Mouse (Mus musculus) megakaryocyte progenitor cell, adult 5-6 weeks (primary cell): Measurements from ENCODE around the gene Ntn4. TPM values are rescaled to one million over a fixed set of nuclear protein-coding genes. Genes with fewer than 3 reads are reported as not detected.

Experiments
- ATAC-seq: replicated peaks from 2 replicates; pipeline ENCODE4 v1.8.0; 2016; ENCODE audit warnings: mild to moderate bottlenecking, moderate TSS enrichment, inconsistent platforms; ENCODE audit not compliant: poor library complexity
- total RNA-seq, 2 experiments: library from RNA; stranded (forward) in 1 of 2; stranded (reverse) in 1 of 2; fragments of 157-497, 149-512 nt in 1 of 2; fragments of 200-1000 nt in 1 of 2; gene quantifications; 2 replicates each; pipeline versions ENCODE4 v1.2.3 to v1.2.4; 2015 to 2017

The Ntn4 gene
- total RNA-seq, 2 experiments from 2014 or later = 1.1 to 1.2 TPM

DNA sequence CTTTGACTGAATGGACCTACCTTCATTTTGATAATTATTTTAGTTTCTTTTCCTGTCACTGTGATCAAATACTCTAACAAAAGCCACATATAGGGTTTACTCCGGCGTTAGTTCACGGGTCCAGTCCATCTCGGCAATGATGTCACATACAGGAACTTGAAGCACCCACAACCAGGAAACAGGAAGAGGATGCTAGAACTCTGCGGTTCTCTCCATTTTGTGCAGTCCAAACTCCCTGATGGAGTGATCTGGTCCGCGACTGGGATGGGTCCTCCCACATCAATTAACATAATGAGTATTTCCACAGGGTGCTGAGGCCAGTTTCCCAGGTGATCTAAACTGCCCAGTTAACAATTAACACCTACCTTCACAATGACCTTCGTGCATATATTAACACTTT is 69.1 kb downstream of the Ntn4 start:
- ATAC-seq = peak; percentile 48; the same call in 1 of the 2 replicates

DNA sequence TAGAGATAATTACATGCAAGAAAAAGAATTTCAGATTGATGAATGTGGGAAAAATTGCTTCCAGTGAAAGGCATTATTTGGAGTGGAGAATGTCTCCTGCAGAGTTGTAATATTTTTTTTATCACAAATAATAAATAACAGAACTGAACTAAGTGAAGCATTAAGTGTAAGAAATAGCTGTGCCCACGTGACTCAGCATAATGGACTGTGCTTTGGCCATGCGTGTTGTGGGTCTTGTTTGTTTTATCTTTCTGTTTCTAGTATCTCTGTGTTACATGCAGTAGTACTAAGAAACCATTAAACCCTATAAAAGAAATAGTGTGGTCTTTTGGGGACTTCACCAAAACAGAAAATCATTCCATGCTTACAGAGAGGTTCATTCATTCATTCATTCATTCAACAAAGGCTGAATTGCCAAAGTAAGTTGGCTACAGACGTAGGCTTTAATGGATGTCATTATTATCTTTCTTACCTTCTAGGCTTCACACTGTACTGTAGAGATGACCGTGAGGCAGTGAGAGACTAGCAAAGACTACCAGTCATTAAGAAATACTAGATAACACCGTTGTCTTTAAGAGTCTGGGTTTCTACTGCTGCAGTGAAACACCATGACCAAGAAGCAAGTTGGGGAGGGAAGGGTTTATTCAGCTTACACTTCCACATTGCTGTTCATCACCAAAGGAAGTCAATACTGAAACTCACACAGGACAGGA is 81.3 kb downstream of the Ntn4 start:
- peak; percentile 49; the same call in 1 of the 2 replicates for ATAC-seq

DNA sequence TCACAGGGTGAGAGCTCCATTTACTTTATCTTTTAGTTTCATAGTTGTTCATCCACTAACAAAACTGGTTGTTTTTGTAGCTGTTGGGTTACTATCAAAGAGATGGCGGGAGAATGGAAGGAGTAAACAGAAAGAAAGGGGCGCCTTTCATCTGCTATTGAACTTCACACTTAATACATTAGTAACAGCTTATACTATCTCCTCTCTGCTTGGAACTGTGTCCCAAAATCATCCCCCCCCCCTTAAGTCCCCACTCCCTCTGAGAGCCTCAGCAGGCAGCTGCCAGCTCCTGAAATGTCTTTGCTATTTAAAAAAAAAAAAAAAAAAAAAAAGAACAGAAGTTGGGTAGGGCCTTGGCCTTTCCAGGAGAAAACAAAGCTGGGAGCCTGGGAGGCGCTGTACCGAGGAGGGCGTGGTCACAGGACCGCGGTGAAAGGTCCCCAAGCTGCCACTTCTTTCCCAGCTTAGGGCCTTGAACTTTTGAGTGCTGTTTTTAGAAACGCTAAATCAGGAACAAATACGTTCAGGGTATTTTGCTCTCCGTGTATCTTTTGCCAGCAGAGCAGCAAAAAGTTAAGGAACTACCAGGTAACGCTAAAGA is 83.6 kb downstream of the Ntn4 start:
- ATAC-seq = peak; percentile 65; the same call in 1 of the 2 replicates

DNA sequence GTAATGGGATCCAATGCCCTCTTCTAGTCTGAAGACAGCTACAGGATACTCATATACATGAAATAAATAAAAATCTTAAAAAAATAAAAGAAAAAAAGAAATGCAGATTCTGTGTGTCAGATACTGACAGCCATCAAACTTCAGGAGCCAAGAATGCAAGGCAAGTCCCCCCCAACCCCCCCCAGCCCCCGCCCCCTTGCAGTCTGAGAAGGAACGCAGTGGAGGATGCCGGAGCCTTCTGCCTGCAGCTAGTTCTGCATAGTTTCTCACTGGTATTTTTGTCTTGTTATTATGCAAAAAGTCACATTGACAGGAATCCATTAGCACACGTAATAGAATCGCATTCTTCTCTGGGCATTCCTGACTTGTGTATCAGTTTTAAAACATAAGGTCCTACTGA is 87.7 kb downstream of the Ntn4 start:
- no peak for ATAC-seq

DNA sequence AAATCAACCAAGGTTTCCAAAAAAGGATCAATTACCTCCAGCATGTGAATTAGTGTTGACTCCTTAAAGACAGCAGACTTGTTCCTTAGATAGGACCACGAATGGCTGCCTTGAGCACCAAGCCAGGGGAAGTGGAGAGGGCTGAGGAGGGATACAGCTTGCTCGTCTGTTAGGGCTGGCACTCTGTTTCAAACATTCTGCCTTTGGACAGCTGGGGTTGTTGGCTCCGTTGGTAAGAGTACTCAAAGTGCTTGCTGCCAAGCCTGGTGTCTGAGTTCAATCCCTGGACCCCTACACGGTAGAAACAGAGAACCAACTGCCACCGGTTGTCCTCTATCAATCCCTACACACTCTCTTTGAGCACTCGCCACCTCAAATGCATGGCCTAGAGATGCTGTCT is 90.0 kb downstream of the Ntn4 start:
- ATAC-seq = no peak

DNA sequence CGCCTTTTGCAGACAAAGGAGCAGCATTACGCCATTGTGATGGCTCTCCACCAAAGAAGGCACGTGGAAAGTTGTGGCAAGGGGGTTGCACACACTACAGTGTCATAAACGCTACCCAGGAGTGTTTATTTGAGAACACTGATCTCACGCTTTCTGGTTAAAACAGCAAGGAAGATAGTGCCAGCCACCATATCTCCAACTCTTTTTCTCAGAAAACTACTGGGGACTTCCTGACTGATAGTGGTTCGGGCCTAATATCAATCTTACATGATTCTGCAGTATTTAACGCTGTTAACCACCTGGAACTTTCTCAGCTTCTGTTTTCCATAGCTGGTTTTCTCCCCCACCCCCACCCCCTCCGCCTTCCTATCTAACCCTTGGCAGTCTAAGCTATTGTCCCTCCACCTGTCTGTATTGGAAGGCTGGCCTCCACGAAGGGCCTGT is 90.8 kb downstream of the Ntn4 start:
- peak; percentile 90 for ATAC-seq

DNA sequence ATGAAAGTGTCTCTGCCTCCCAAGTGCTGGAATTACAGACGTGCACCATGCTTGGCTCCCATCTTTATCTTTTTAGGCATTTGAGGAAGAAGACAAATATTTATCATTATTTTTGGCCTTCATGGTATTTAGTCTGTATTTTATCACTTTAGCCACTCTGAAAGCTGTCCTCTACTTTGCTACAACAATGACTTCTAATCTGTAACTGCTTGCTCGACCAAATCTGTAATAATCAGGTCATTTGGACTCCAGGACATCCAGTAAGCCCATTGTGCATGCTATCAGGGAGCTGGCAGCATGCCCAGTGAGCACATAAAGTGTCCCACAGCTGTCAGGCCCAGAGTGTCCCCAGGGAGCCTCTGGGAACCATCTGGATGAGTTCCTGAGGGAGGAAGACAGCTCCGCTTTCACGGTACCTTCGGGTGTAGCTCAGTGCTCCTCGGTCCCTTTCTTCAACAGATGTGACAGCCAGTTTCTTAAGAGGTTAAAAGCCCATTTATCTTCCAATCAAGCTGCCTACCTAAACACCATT is 95.7 kb downstream of the Ntn4 start:
- ATAC-seq = no peak

DNA sequence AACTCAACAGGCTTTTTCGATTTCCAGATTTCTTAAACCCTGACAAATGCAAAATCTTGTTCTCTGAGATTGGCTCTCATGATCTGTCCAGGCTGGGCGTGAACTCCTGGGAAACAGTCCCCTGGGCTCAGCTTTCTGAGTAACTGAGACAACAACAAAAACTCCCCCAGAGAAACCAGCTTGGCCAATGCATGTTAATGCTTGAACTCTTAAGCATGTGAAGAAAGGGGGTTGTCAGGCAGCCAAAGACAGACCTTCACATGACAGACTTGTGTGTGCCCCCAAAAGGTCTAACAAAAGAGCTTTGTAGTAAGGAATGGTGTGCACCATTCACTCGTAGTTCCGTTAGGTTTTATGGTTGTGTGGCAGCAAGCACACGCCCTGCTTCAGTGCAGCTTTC is 96.6 kb downstream of the Ntn4 start:
- no peak for ATAC-seq

DNA sequence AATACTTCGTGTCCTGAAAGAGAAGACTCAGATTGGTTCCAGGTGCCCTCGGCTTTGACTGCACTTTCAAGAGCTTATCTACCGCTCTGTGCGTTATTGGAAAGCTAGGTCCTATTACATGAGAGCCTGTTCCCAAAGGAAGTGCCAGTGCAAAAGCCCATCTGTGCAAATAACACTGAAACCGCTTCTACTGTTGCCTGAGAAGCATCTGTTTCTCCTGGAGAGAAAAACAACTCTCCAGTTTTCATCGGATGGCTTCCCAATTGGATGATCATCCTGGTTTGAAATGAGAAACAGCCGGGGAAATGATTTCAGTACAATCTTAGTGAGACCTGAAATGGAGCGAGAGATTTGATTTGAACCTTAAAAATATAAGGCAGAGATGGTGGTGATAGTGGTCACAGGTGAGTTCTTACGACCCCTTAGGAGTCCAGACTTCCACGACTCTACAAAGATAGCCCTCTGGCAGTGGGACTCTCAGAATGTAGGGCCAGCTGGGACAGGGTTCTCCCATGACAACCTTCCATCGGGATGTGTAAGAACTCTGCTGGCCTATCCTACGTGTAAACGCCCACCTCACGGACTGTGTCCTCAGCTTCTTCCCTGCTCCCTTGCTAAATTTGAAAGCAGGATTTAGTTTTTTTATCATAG is 101.1 kb downstream of the Ntn4 start:
- no peak for ATAC-seq

DNA sequence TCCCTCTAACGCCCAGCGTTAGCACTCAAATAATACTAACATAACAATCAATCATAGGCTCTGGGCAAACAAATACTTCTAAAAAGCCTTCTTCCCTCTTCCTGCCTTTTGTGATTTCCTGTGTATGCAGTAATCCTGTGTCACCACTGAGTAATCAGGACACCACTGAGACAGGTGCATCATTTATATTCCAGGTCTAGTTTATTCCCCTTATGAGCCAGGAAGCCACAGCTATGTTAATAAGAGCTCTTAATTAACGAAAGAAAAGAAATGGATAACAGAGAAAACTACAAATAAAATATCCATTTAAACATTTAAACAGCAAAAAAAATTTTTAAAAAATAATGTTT is 101.6 kb downstream of the Ntn4 start:
- no peak for ATAC-seq

DNA sequence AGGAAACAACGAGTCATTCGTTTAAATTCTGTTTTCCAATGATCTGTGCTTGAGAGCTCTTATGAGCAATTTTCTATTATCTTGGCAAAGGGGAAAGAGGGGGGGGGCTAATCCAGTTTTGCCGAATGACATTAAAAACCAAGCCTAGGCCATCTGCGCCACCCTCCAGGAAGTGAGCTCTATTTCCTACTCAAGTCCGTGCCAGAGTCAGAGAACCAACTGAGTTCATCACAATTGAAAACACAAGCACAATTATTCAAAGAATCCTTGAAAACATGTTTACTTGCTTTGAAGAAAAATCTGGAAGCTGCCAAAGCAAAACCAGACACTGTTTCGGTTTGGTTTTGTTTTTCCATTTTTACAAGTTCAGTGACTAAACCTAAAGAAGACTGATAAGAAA is 102.1 kb downstream of the Ntn4 start:
- peak; percentile 44; the same call in 1 of the 2 replicates for ATAC-seq

DNA sequence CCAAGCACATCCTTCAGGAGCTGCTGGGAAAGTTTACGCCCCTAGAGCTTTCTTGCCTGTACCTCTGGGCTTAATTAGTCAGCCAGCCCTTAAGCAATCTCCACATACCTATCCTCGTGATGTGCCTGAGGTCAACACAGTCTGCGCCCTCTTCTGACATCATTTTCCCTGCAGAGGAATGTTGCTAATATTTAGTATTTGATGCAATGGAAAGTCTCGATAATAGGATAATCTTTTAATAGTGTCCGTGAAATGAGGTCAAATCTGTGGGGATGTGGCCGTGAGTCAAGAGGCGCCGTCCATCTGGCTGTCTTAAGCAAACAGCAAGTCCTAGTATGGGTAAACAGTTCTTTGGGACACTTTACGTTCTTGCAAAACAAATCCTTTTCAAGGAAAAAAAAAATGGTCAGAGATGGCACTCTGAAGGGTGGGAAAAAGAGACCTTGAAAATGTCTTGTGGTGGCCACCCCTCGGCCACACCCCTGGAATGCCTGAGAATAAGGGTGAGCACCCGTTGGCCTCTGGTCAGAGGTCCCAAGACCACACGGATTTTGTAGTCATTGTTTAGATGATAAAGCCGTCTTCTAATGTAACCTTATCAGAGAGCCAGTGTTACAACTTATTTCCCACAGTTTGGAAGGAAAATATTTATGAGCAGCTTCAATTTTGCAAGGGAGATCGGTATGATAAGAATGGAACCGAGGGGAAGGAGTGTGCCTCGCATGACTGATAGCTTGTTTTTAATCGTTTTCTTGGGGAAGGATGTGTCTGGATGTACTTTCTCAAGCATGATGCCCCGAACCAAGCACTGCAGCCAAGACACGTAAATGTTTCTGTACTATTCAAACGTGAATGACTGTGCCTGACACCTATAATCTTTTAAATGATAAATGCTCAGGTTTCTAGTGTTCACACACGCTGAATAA is 109.0 kb downstream of the Ntn4 start:
- ATAC-seq = peak; percentile 52

DNA sequence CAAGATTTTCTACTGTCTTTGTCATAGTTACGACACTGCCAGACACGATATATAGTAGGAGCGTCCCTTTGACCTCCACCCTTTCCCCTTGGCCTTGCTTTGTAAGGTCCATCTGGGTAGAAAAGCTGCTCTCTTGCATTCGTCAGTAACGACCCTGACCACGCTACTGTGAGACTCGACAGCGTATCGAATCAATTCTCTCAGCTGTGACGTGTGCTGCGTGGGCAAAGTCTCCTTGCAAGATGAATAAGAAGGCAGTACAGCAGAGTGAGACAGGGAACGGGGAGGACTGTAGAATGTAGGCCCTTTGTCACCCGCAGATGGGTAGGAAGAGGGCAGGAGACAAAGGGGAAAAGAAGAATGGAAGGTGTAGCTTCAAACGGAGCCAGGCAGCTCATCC is 110.8 kb downstream of the Ntn4 start:
- no peak for ATAC-seq

DNA sequence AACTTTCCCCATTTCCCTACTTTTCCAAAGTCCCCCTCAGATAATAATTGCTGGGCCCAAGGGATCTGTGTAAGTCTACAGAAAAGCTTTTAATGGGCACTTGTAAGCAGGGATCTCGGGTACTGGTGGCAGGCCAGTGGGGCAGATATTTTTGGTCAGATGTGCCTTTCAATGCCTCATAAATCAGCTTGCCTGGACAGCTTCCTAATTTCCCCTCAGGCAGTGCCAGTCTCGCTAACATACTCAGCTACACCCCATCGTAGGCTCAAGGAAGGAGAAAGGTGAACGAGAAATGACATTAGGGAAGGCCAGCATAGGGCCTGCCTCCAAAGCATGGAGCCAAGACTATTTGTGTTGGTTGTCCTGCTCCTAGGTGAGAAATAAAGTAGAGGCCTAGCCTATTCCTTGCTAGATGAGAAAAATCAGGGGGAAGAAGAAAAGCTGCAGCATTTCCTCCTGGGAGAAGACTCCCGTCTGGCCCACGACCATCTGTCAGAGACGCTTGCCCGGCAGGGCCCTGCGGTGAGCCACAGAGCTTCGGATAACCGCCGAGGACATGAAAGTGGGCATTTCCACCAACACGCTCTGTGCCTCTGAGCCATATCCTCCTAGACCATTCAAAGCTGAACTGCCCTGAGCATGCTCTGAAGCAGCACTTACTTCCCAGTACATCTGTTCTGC is 113.4 kb downstream of the Ntn4 start:
- peak; percentile 32; the same call in 1 of the 2 replicates for ATAC-seq

DNA sequence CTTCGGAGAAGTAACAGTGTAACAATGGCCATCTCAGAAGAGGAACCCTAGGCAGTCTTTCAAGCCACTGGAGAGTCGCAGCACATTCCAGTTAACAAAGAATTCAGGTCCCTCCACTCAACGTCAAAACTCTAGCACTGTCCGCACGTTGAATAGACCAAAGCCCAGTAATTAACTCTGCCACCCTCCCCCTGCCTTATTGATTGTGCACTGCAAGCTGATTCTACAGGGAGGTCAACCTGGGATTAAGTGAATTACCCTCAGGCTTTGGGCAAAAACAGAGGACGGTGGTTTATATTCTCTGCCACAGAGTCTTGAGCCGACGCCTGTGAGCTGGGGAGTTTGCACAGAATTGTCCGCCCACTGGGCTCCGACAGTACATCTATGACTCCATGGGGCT is 115.7 kb downstream of the Ntn4 start:
- no peak for ATAC-seq

DNA sequence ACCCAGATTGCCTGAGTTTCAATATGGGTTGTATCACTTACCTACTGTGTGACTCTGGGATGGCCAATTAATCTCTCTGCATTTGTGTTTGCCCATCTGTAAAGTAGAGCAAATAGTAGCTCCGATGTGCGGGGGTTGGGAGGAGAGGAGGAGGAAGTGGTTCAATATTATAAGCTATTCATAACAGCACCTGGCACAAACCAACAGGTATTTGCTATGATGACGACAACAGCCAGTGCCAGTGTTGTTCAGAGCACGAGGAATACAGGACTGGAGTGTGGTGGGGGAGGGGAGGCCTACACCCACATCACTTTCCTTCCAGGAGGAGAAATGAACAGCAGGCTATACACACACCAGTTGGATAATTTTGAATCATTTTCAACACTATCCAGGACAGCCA is 119.2 kb downstream of the Ntn4 start:
- ATAC-seq = no peak

DNA sequence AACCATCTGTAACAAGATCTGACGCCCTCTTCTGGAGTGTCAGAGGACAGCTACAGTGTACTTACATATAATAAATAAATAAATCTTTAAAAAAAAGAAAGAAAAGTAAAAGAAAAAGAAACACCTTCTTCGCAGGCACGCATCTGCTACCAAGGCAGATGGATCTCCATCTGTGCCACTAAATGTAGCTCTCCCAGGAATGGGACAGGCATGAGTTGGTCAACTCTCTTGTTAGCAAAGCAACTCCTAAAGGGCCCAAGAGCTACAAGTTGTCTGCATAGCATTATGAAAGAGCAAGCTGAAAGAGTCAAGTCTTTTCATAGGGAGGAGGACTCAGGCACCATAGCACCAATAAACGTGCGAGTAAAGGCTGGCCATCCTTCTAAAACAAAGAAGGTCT is 119.9 kb downstream of the Ntn4 start:
- no peak for ATAC-seq

DNA sequence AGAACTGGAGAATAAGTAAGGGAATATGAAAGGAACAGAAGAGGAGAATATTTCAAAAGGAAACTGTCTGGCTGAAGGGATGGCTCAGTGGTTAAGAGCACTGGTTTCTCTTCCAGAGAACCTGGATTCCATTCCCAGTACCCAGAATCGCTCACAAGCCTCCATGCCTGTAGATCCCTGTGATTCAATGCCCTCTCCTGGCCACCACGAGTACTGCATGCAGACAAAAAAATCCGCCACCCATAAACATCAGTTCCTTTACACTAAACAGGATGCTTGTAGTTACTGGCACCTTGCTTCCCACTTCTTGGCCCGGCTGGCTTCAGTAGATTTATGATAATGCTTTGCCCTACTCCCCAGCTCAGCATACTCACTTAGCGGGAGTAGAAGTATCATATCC is 122.6 kb downstream of the Ntn4 start:
- ATAC-seq = peak; percentile 87

DNA sequence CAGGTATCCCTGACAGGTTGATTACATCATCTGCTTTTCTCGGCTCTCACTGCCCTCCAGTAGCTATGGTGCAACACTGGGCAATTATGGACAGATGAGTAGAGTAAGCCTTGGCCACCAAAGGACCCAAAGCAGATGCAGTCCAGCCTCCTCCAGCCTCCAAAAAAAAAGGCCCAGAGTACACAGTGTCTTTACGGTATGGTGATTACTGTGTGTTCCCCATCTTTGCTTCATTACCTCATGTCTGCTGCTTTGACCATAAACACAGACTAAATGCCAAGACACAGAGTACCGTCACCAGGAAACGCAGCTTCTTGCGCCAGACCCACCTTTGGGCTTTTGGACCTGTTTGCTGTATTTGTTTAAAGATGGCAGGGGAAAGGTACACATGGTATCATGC is 125.7 kb downstream of the Ntn4 start:
- ATAC-seq = no peak

DNA sequence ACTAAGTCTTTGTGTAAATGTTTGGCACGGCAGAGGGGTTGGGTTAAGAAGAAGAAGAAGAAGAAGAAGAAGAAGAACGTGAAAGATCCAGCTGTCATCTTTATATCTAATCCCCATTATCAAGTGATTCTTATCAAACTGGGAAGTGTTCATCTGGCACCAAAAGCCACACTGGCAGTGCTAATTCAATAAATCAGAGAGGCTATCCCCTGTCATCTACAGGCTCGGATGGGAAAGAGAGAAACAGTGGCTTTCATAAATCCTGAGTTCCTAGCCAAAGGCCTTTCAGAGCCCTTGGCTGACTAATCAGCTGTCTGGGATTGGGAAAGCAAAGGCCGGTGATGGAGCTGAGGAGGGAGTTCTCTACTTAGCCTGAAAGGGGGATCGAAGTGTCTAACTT is 126.8 kb downstream of the Ntn4 start:
- no peak for ATAC-seq
